Mouse (Mus musculus) naive thymus-derived CD4-positive, alpha-beta T cell, adult 2 months (primary cell): ENCODE results near the gene Mctp1.
A peak's percentile ranks its signal among the peaks of the same experiment; 100 is the strongest.
"Not testable (repeated sequence)": the region's sequence is repeated elsewhere in the genome, so short reads cannot be mapped to it uniquely, and the experiment has no call there.

Experiments
- DNase-seq: peaks from one replicate; pipeline ENCODE4 v3.0.0-alpha.2; 2011; ENCODE audit warnings: low read depth

The Mctp1 gene

DNA sequence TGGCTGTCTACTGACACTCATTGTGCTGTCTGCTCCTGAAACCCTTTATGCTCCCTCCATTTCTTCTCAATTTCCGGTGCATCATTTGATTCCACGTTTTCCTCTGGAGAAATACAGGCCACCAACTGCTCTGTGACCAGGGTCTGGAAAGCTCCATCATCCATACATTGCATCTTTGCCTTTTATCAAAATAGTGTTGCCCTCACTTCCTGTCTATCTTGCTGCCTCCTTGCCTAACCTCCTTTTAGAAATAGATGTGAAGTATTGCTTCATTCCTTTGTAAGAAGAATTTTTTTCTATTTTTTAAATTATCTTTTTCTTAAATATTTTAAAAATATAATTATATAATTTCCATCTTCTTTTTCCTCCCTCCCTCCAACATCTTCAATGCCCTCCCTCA is 98.7 kb downstream of the Mctp1 start:
- DNase-seq, result no peak

DNA sequence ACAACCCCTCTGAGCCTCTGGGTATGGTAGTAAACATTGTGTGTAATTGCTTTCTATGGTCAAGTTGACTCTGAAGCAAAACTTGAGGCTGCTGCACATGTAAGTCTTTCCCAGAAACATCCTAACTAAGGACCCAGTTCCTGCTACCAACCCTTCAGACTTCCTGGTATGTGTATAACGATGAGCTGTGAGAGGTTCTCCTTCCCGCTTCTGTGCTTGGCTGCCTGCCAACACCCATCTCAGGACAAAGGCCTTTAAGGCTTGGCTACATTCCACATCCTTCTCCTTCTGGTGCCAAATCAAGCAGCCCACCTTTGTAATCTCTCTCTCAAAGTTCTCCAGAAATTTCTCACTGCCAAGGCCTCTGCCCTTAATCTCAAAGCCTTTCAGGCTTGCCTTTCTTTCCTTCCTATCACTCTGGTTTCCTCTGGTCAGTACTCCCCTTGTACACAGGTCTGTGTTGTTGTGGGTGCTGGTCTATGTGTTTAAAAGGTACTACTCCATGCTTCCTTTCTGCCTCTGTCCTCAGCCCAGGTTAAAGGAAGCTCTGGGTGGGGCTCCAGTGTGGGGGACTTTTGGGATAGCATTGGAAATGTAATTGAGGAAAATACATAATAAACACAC is 99.9 kb downstream of the Mctp1 start:
- DNase-seq, result no peak

DNA sequence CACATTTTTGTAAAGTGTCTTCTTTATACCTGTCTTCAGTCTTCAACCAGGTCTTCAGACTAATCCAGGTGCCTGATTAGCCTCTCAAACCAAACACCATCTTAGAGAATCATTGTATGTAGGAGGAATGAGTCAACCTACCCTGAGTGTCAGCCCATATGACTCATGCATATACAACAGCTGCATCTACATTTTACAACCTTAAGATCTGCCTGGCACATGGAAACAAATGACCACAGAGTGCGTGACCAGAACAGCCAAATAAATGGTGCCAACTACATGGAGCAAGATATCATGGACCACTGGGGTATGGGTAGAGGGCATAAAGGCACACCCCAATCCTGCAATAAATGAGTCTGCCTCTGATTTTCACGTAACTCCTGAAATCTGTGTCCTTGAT is 131.6 kb downstream of the Mctp1 start:
- no peak for DNase-seq

DNA sequence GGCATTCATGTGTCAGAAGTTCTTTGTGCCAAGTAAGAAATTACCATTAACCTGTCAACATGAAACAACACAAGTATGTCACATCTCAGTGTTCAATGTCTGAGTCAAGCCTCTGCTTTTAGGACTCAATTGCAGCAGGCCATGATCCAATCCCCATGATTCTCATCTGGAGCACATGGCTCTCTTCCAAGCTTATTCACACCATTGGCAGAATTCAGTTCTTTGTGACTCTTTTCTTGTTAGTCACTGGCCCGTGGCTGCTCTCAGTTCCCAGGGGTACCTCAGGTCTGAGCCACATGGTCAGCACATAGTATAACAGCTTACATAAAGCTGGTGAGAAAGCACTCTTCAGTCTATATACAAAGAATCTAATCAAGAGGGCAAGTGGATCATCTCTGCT is 138.8 kb downstream of the Mctp1 start:
- no peak for DNase-seq

DNA sequence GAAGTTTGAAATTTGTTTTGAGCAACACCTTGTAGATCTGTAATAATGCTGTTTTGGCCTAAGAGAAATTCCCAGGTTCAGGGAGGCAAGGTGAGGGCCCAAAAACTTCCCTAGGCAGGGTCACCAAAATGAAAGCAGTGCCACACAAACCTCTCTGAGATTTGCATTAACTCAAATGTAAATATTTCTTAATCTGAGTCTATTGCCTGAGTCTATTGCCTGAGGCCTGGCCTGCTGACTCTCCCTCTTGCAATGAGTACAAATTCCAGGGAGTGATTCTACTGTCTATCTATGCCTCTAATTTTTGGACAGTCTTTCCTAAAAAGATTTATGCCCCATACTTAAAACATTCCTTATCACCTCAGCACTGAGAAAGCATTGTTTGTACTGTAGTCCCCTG is 143.0 kb downstream of the Mctp1 start:
- no peak for DNase-seq

GRCm38 (mm10) chr13:76527751-76528150 is 143.4 kb downstream of the Mctp1 start:
- DNase-seq, result no peak

DNA sequence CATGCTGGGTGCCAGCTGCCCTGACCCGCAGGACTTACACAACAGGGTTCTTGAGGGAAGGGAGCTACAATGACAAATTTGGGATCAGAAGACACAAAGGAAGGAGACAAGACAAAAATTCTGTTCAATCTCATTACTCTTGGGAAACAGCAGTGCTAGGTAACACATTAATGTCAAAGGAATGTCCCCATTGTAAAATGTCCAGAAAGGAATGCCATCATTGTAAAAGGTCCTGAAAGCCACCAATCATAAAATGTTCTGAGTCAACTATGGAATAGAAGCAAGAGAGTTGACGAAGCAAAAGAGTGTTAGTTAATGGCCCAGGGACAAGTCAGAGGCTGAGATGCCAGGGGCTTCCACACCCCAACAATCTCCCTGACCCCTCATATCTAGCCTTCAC is 145.6 kb downstream of the Mctp1 start:
- no peak for DNase-seq

DNA sequence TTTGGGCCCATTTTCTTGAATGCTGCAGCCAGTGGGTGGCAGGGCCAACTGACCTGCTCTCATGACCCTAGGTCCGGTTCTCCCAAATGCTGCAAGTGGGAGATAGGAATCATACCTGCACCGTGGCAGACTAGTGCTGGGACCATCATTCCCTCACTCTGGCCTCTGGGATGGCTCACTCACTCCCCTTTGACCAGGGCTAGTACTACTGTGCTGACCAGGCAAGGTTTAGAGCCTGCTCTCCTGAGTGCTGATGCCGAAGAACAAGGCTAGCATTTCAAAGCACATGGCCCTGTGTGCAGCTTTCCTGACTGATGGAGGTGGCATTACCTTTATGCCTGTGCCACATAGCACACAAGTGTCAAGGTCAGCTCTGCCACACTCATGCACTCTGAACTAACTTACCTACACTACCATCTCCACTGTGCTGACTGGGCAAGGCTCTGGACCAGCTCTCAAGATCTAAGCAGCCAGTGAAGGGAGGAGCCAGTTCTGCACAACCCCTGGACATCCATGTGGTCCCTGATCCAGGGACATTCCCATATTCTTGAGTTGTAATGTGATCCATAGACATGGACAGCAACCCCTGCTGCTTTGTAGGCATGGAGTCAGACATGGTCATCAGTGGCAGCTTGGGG is 146.7 kb downstream of the Mctp1 start:
- DNase-seq, result no peak

GRCm38 (mm10) chr13:76547854-76548253 is 163.5 kb downstream of the Mctp1 start:
- DNase-seq, result no peak

DNA sequence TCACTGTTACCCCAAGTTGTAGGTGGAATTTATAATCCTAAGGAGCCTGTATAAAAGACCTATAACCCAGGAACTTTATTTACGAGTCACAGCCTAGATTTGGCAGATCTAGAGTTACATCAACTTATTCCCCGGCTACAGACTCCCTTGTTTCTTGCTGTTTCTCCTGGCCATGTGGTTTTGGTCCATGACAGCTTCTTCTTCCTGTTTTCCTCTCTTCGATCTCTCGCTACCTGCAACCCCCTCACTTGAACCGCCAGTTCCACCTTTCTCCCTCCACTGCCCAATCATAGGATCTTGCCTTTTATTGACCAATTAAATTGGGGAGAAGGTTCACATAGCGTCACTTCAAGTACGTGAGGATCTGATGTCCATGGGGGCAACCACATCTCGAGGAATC is 176.6 kb downstream of the Mctp1 start:
- DNase-seq, result no peak

- DNase-seq, result no peak
These were observed 177.3 kb downstream of the Mctp1 start for GRCm38 (mm10) chr13:76561594-76561993.

DNA sequence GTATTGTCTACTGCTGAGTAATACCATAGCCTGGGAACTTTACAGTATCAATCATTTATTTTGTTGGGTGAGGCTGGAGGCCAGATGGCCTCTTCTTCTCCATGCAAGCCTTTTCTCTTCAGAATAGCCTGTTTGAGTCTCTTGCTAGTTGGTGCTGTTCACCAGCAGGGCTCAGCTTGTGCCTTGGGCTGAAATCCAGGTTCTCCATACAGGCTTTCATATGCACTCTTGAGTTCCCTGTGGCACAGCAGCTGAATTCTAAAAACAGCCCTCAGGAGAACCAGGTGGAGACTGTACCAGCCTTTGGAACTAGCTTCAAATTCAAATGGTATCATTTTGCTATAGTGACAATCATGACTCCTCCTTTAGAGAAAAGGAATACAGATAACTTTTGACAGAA is 179.7 kb downstream of the Mctp1 start:
- DNase-seq, result no peak

DNA sequence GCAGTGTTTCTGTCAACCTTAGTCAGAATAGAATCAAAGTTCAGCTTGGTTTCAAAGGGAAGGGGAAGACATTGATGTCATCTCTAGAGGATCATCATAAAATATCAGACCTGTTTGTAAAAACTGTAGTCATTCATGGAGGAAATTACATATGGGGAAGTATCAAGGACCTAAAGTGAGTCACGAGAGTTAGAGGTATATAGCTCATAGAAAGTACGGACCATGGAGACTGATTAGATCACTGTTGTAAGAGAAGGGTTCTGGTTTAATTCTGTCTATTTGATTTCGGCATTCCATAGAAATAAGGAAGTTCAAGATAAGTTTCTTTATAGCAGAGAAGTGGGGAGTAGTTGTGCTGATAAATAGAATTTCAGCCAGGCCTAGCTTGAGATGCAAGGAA is 181.7 kb downstream of the Mctp1 start:
- no peak for DNase-seq

GRCm38 (mm10) chr13:76567448-76567847 is 183.1 kb downstream of the Mctp1 start:
- no peak for DNase-seq

GRCm38 (mm10) chr13:76568569-76569211 is 184.4 kb downstream of the Mctp1 start:
- DNase-seq, result no peak

DNA sequence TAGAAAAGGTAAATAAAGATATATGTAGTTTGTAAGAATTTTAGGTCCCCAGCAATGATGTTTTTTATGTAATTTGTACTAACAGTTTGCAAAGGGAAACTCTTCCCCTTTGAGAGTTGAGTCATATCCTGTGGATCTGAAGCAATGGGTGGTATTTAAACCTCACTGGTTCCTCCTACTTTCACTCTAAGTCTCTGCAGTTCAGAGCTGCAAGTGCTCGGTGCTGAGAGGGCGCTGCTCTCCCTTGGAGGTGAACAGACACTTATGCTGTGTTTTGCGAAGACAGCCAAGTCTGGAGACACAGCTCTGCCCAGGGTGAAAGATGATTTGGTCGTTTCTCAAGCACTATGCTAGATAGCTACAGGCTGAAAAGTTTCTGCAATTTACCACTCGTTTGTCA is 195.1 kb downstream of the Mctp1 start:
- DNase-seq, result peak; percentile 18

GRCm38 (mm10) chr13:76585447-76585846 is 201.1 kb downstream of the Mctp1 start:
- DNase-seq, result no peak

DNA sequence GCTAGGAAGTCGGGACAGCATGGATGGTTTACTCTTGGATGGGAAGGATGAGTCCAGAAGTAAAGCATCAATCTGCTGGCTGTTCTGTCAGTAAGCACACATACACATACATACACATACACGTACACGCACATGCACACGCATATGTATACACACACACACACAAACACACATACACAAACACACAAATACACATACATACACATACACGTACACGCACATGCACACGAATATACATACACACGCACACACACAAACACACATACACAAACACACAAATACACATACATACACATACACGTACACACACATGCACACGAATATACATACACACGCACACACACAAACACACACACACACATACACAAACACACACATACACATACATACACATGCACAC is 206.4 kb downstream of the Mctp1 start:
- DNase-seq, result not testable (repeated sequence)

DNA sequence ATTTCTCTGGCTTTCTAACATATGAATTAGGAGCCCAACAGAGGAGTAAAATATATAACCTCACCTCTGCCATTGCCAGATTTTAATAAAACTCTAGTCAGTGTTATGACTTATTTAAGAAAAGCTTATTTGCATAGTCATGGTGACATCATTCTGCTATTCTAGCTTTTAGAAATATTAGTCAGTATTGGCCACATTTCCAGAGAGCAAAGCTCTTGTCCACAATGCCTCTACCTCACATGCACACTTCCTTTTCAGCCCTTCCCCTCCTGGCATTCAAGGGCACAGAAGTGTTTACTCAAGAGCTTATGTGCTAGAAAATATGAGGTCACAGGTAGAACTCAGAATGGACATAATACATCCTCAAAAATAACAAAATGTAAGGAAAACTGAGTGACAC is 206.9 kb downstream of the Mctp1 start:
- DNase-seq, result no peak

DNA sequence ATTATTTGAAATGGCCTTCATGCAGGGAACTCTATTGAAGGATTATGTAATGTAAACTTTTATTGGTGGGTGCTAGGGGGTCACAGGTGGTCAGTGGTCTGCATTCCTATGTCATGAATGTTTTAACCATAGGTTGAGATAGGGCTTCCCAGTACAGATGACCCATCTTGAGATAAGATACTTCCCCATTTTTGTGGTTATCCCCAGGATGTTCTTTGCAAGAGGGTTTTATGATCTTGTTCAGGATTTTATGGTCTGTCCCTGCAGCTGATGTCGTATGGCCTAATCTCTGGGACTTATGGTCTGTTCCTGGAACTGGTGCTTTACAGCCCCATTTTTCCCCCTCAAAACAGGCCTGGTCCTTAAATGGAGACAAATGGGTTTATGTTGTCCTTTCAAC is 207.4 kb downstream of the Mctp1 start:
- DNase-seq, result no peak

DNA sequence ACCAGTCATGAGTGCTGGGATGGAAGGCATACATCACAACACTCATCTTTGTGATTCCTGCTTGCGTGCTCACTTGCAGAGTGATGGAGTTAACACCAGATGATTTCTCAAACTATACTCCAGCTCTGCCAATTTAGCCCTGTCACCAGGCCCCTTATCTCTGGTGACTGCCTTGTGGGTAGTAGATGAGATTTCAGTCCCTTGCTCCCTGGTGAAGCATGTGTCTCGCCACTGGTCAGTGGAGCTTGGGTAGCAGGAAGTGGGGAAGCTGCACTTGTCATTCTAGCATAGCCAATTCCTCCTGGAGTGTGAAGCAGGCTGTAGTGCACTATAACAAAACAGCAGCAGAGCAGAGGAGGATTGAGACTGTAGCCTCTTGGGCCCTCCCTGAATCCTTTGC is 208.6 kb downstream of the Mctp1 start:
- no peak for DNase-seq

DNA sequence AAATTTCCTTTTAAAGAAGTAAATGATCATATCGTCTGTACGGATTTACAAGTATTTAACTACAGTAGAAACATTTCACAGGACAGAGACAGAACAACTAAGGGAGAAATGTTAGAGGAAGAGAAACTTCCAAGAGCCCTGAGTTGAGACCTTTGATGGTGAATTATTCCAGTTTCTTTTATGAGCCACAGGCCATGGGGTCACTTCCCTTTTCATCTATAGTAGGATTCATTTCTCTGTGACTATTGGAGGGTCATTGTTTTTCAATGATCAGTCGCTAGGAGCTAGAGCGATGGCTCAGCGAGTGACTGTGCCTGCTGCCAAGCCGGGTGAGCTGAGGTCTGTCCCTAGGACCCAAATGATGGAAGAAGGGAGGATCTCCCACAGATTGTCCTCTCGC is 212.7 kb downstream of the Mctp1 start:
- no peak for DNase-seq

GRCm38 (mm10) chr13:76609425-76609824 is 225.1 kb downstream of the Mctp1 start:
- DNase-seq, result no peak

DNA sequence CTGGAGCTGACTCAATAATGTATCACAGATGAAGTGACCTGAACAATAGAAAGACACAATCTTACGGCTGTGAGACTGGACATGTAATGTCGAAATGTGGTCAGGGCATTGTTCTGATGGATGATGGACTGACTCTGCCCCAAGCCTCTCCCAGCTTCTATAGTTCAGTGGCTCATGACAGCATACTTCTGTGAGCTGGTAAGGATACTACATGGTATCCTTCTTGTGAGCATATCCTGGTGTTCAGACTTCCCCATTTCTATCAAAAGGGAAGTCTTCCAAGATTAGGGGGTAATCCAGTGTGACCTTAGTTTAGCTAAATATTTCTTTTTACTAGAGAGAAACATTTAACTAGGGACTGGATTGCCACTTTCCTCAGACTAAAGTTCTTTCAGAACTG is 227.2 kb downstream of the Mctp1 start:
- no peak for DNase-seq
